Mouse (Mus musculus) brain, embryonic 14.5 days (tissue): ENCODE data around the gene Gsto1.

ENCODE experiments used
- CTCF ChIP-seq: fragments of 200-500 bp; IDR thresholded peaks from 2 replicates; pipeline ENCODE4 v1.5.1; 2012; ENCODE audit warnings: inconsistent platforms, mild to moderate bottlenecking, moderate library complexity, borderline replicate concordance; ENCODE audit not compliant: insufficient read depth, insufficient read length; ENCODE audit errors: extremely low read depth
- POLR2A ChIP-seq: fragments of 200-500 bp; IDR thresholded peaks from 2 replicates; pipeline ENCODE4 v1.6.1; 2012; ENCODE audit warnings: mild to moderate bottlenecking, inconsistent platforms, borderline replicate concordance; ENCODE audit not compliant: poor library complexity, insufficient read depth, insufficient read length, severe bottlenecking; ENCODE audit errors: extremely low read depth

DNA sequence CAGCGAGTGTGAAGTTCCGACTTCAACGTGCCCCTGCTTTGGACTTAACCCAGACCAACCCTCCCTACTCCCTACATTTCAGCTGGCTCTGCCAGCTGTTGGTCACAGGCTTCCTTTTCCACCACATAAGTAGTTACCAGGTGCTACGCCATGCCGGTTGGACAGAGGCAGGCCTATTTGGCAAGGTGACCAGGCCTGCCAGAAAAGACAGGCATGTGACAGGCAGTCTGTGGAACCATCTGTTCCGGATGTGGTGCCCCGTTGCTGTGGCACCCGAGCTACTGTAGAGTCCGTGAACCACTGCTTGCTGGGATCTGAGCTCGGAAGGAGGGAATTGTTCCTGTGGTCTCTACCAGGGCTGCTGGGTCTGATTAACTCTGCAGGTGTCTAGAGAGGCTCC lies 32.6 kb downstream of the Gsto1 start:
- no peak for TF ChIP-seq CTCF
- TF ChIP-seq POLR2A: no peak
